Mouse (Mus musculus) cerebellum, adult 2 months (tissue): Measurements from ENCODE around the gene Klhl25.
"Not testable (repeated sequence)": the region's sequence is repeated elsewhere in the genome, so short reads cannot be mapped to it uniquely, and the experiment has no call there.

Source experiments
- CTCF ChIP-seq: fragments of 200-500 bp; IDR thresholded peaks from 2 replicates; pipeline ENCODE4 v1.5.1; 2011; ENCODE audit warnings: low read depth, mild to moderate bottlenecking, control low read depth, low read length, moderate library complexity, borderline replicate concordance; ENCODE audit not compliant: insufficient read depth
- POLR2A ChIP-seq: fragments of 200-500 bp; IDR thresholded peaks from 2 replicates; pipeline ENCODE4 v1.6.1; 2011; ENCODE audit warnings: low read length, control low read depth, borderline replicate concordance; ENCODE audit not compliant: insufficient read depth

GRCm38 (mm10) chr7:75834932-75835631, 13.0 kb upstream of the Klhl25 start:
- not testable (repeated sequence) for TF ChIP-seq CTCF, POLR2A
